Comparison of ENCODE assay signal across 20 mouse cellular contexts in the genomic region with DNA sequence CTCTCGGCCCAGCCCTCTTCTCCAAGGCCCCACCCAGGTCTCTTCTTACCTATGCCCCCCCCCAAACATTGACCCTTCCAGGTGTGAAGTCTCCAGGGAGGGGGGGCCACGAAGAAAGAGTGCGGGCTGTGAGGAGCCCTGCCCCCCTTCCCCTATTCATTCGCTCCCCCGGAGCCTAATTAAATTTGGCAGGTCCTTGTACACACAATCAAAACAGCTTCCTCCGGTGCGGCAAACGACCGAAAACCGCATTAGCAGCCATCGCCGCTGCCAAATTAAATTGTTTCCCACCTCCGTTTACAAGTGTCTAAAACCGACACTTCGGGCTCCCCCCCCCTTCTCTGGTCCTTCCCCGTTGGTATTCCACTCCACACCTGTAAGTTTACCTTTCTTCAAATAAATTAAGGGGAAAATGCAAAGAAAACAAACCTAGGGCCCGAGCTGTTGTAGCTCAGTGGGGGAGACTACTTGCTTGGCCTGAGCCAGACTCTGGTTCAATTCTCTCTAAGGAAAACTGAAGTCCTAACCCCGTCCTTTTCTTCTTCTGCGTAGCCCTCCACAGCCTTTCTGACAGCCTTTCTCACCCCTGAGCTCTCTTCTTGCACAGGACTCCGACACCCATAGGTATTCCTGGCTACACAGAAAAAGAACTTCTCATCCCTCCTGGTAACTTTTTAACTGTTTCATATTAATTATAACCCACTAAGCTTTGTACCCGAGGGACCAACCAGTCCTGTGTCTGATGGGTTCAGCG. TPM values are rescaled to one million over a fixed set of nuclear protein-coding genes. Genes with fewer than 3 reads are reported as not detected.
DNase-seq lines count a peak whose midpoint lies in the region; ATAC-seq and TF ChIP-seq lines count a peak whose summit lies in the region.
"Had no signal": no experiment of that assay in that cellular context is flagged by ENCODE, and none has a peak within 500 bp of the region (broad histone marks: within the 10 kb centered on the region; RNA-seq: fewer than 3 reads in every experiment).

No protein-coding gene starts in this region.

- H3K9ac ChIP-seq in hindbrain, embryonic 14.5 days, result no peak overlapping the region
- H3K9ac ChIP-seq in midbrain, postnatal 0 days (replicated peaks; ENCODE audit: low read length, poor library complexity, severe bottlenecking), result 0 out of 2 replicates have a peak overlapping the region, but pooled peaks have one; percentile 2
- H3K9ac ChIP-seq: limb, embryonic 15.5 days; lung, embryonic 15.5 days had no signal

- no peaks in the 10 kb centered on the region for H3K9me3 ChIP-seq in embryonic facial prominence, embryonic 10.5 days
- no peaks in the 10 kb centered on the region for H3K9me3 ChIP-seq in hindbrain, embryonic 14.5 days (ENCODE audit: control insufficient read depth, low read length)
- H3K9me3 ChIP-seq in midbrain, postnatal 0 days (ENCODE audit: low read length), result no peaks in the 10 kb centered on the region
- H3K9me3 ChIP-seq: limb, embryonic 15.5 days; lung, embryonic 15.5 days had no signal

- TF ChIP-seq CTCF in midbrain, postnatal 0 days (IDR thresholded peaks at IDR 0.05), result no peak

- no peaks in the 10 kb centered on the region for H3K36me3 ChIP-seq in embryonic facial prominence, embryonic 10.5 days (replicated peaks)
- no peaks in the 10 kb centered on the region for H3K36me3 ChIP-seq in hindbrain, embryonic 14.5 days (replicated peaks; ENCODE audit: control insufficient read depth, insufficient read depth)
- no peaks in the 10 kb centered on the region for H3K36me3 ChIP-seq in midbrain, postnatal 0 days (ENCODE audit: insufficient read depth, low read length)
- H3K36me3 ChIP-seq: limb, embryonic 15.5 days; lung, embryonic 15.5 days had no signal

- peaks cover 100% of the 10 kb centered on the region for H3K27me3 ChIP-seq in embryonic facial prominence, embryonic 10.5 days (replicated peaks; ENCODE audit: low read depth, poor library complexity, severe bottlenecking)
- peaks cover 95% of the 10 kb centered on the region for H3K27me3 ChIP-seq in hindbrain, embryonic 14.5 days (ENCODE audit: control insufficient read depth, insufficient read depth, low read length)
- H3K27me3 ChIP-seq in midbrain, postnatal 0 days (ENCODE audit: insufficient read depth, low read length), result peaks cover 47% of the 10 kb centered on the region

- ATAC-seq in hindbrain, embryonic 14.5 days (ENCODE audit: low FRiP score), result no peak
- no peak for ATAC-seq in midbrain, postnatal 0 days (ENCODE audit: low FRiP score)
- ATAC-seq: CD4-positive, CD25-positive, alpha-beta regulatory T cell, adult 4 months had no signal

- H3K4me2 ChIP-seq in hindbrain, embryonic 14.5 days (replicated peaks), result peak overlapping the region; percentile 35; the same call in 1 of the 2 replicates
- peak overlapping the region; percentile 34 for H3K4me2 ChIP-seq in midbrain, postnatal 0 days (ENCODE audit: low read depth, low read length, poor library complexity, severe bottlenecking)
- H3K4me2 ChIP-seq: lung, embryonic 15.5 days had no signal

- H3K4me3 ChIP-seq in embryonic facial prominence, embryonic 10.5 days, result peak overlapping the region; percentile 44; the same call in 1 of the 2 replicates
- H3K4me3 ChIP-seq in hindbrain, embryonic 14.5 days (replicated peaks; ENCODE audit: low read length), result no peak overlapping the region
- peak overlapping the region; percentile 6; the same call in 1 of the 2 replicates for H3K4me3 ChIP-seq in midbrain, postnatal 0 days (ENCODE audit: low read depth, low read length)
- H3K4me3 ChIP-seq: lung, embryonic 15.5 days had no signal

- H3K27ac ChIP-seq in embryonic facial prominence, embryonic 10.5 days (replicated peaks), result peak overlapping the region; percentile 79; the same call in 1 of the 2 replicates
- 0 out of 2 replicates have a peak overlapping the region, but pooled peaks have one; percentile 20 for H3K27ac ChIP-seq in hindbrain, embryonic 14.5 days
- H3K27ac ChIP-seq in midbrain, postnatal 0 days (ENCODE audit: low read depth, low read length), result peak overlapping the region; percentile 32; the same call in 1 of the 2 replicates
- H3K27ac ChIP-seq: limb, embryonic 15.5 days; lung, embryonic 15.5 days had no signal

- WGBS in embryonic facial prominence, embryonic 10.5 days, result under 1% methylated on average over 22 of the region's 22 CpGs
- 3% methylated on average over 22 of the region's 22 CpGs for WGBS in hindbrain, embryonic 14.5 days
- 3% methylated on average over 22 of the region's 22 CpGs for WGBS in midbrain, postnatal 0 days

- peak; percentile 55 for DNase-seq in kidney, adult 9 months
- no peak for DNase-seq in kidney, adult 18-20 months
- DNase-seq in embryonic facial prominence, embryonic 10.5 days (ENCODE audit: low spot score), result peak; percentile 54
- DNase-seq in hindbrain, embryonic 14.5 days (ENCODE audit: low spot score), result no peak
- DNase-seq in midbrain, postnatal 0 days (ENCODE audit: low spot score), result no peak
- no peak for DNase-seq in urinary bladder, postnatal 36 days (ENCODE audit: low spot score in 2 of 2)
- no peak for DNase-seq in MN1 (ENCODE audit: low spot score)
- no peak for DNase-seq in cerebellum, adult 11 months
- DNase-seq: adrenal gland, adult 8-10 months; cerebellum, postnatal 25 days; kidney, postnatal 14 days; layer of hippocampus, postnatal 36 days had no signal

- H3K4me1 ChIP-seq in embryonic facial prominence, embryonic 10.5 days, result peaks cover 67% of the 10 kb centered on the region
- peaks cover 10% of the 10 kb centered on the region; the same call in 1 of the 2 replicates for H3K4me1 ChIP-seq in hindbrain, embryonic 14.5 days (replicated peaks; ENCODE audit: control insufficient read depth, insufficient read depth, low read length)
- H3K4me1 ChIP-seq in midbrain, postnatal 0 days (ENCODE audit: insufficient read depth, low read length), result no peaks in the 10 kb centered on the region

RNA-seq across cellular contexts. Expression of gene Pax7, which starts 8.6 kb away (rescaled TPM):
- 1.5 and 2.6 TPM in 2 replicates for polyA plus RNA-seq in embryonic facial prominence, embryonic 10.5 days (2016; fragmentation: Nextera tagmentation; extraction: Ambion mirVana)
- 0.24 and 0.61 TPM in 2 replicates for polyA plus RNA-seq in hindbrain, embryonic 14.5 days (2014; fragmentation: Nextera tagmentation; extraction: Ambion mirVana)
- 34.9 and 36.0 TPM in 2 replicates for total RNA-seq in midbrain, postnatal 0 days (2014; rRNA removed)
- 3.0 and 3.4 TPM in 2 replicates for polyA plus RNA-seq in midbrain, postnatal 0 days (2015; fragmentation: Nextera tagmentation; extraction: Ambion mirVana)
- total RNA-seq: adrenal gland, adult 8-10 months; megakaryocyte-erythroid progenitor cell, adult 5-6 weeks had no signal
- polyA plus RNA-seq: CD4-positive, CD25-positive, alpha-beta regulatory T cell, adult 4 months; gonadal fat pad, adult 2 months; heart, embryonic 16.5 days; intestine, embryonic 14.5 days; small intestine, adult 2 months had no signal

Comparison
In these comparisons a context has a peak if more than half of its experiments do, and no peak if none do; other contexts are left out.
1. DNase-seq: peak in kidney, adult 9 months (single experiment) and embryonic facial prominence, embryonic 10.5 days (single experiment); none in kidney, adult 18-20 months (single experiment), hindbrain, embryonic 14.5 days (single experiment), midbrain, postnatal 0 days (single experiment), urinary bladder, postnatal 36 days (0 of 2), MN1 (single experiment) and cerebellum, adult 11 months (single experiment).
2. H3K27ac ChIP-seq: peak in every context shown above with its lines; median percentile 79 in embryonic facial prominence, embryonic 10.5 days; 32 in midbrain, postnatal 0 days; 20 in hindbrain, embryonic 14.5 days.